Mouse (Mus musculus) forebrain, embryonic 15.5 days (tissue): Measurements from ENCODE around the gene Tas2r114. TPM values are rescaled to one million over a fixed set of nuclear protein-coding genes. Genes with fewer than 3 reads are reported as not detected.

Experiments used
- ATAC-seq: fragments of 200-750 bp; cut with Nextera tagmentation; replicated peaks from 2 replicates; pipeline ENCODE4 v1.8.0; 2017; ENCODE audit warnings: mild to moderate bottlenecking, moderate TSS enrichment, moderate library complexity
- H3K27ac ChIP-seq: fragments of 300-500 bp; sonication (generic); replicated peaks from 2 replicates; pipeline ENCODE4 v1.5.1; 2015; ENCODE audit warnings: mild to moderate bottlenecking, inconsistent platforms
- H3K27me3 ChIP-seq: fragments of 300-500 bp; sonication (generic); 2 replicates; pipeline ENCODE4 v1.6.1; 2015; ENCODE audit warnings: inconsistent platforms
- H3K36me3 ChIP-seq: fragments of 300-500 bp; sonication (generic); 2 replicates; pipeline ENCODE4 v1.6.1; 2015; ENCODE audit warnings: mild to moderate bottlenecking, inconsistent platforms
- H3K4me1 ChIP-seq: fragments of 300-500 bp; sonication (generic); 2 replicates; pipeline ENCODE4 v1.6.1; 2015; ENCODE audit warnings: inconsistent platforms
- H3K4me2 ChIP-seq: fragments of 300-500 bp; sonication (generic); replicated peaks from 2 replicates; pipeline ENCODE4 v1.6.1; 2015; ENCODE audit warnings: mild to moderate bottlenecking, inconsistent platforms
- H3K4me3 ChIP-seq: fragments of 300-500 bp; sonication (generic); 2 replicates; pipeline ENCODE4 v1.5.1; 2015; ENCODE audit warnings: mild to moderate bottlenecking, inconsistent platforms
- H3K9ac ChIP-seq: fragments of 300-500 bp; sonication (generic); replicated peaks from 2 replicates; pipeline ENCODE4 v1.6.1; 2015; ENCODE audit warnings: mild to moderate bottlenecking, inconsistent platforms
- H3K9me3 ChIP-seq: fragments of 300-500 bp; sonication (generic); 2 replicates; pipeline ENCODE4 v1.6.1; 2016; ENCODE audit warnings: inconsistent platforms
- WGBS: fragments of 180-500 bp; shearing (Covaris S2); methylation state at CpG from one replicate; pipeline ENCODE4 v1.1.7; 2015; ENCODE audit warnings: mixed read lengths; 5-methylcytosine and 5-hydroxymethylcytosine counted together
- polyA plus RNA-seq: library from polyadenylated mRNA; unstranded; fragments of >200 nt; fragmentation: Nextera tagmentation; extraction: Ambion mirVana; gene quantifications from 2 replicates; pipeline ENCODE4 v1.2.1, GENCODE M21; 2015

Gene Tas2r114
- polyA plus RNA-seq = not detected in 2 replicates

- no peaks in the 10 kb centered on the region for H3K4me1 ChIP-seq
- H3K36me3 ChIP-seq = no peaks in the 10 kb centered on the region
- no peaks in the 10 kb centered on the region for H3K27me3 ChIP-seq
- no peak within 1 kb of the TSS for H3K4me2 ChIP-seq
- H3K4me3 ChIP-seq = no peak within 1 kb of the TSS
- peaks cover 12% of the 10 kb centered on the region for H3K9me3 ChIP-seq
- no peak within 1 kb of the TSS for H3K9ac ChIP-seq
- ATAC-seq = no peak
- no peak within 1 kb of the TSS for H3K27ac ChIP-seq
Measured at GRCm38 (mm10) chr6:131689963-131690362, at the start of gene Tas2r114. Gene Tas2r114, minus strand, starts transcription at chr6:131690063.

DNA sequence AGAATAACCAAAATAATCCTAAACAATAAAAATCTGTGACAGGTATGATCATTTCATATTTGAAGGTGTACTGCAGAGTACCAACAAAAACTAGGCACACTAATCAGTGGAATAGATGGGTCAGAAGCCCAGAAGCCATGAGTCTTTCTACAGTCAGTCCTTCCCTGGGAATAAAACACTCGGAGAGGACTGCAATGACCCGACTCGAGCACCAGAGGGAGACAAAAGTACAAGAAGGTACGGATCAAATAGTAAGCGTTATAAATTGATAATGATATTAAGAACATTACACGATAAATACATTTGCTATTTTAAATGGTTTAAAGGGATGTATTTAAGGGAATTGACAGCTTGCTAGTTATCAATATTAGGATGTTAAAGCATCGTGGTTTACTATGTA, 22.9 kb upstream of the Tas2r114 start:
- H3K4me1 ChIP-seq = no peaks in the 10 kb centered on the region
- peaks cover 11% of the 10 kb centered on the region; the same call in 1 of the 2 replicates for H3K9me3 ChIP-seq
- WGBS = 50% methylated on average over 7 of the region's 7 CpGs
- no peak overlapping the region for H3K27ac ChIP-seq
- no peak overlapping the region for H3K4me3 ChIP-seq
- no peak overlapping the region for H3K4me2 ChIP-seq
- H3K27me3 ChIP-seq = no peaks in the 10 kb centered on the region
- no peak for ATAC-seq
- H3K9ac ChIP-seq = no peak overlapping the region
- no peaks in the 10 kb centered on the region for H3K36me3 ChIP-seq

- no peak within 1 kb of the TSS for H3K4me2 ChIP-seq
- WGBS = 77% methylated on average over 1 of the region's 1 CpGs
- H3K27me3 ChIP-seq = no peaks in the 10 kb centered on the region
- H3K4me3 ChIP-seq = no peak within 1 kb of the TSS
- H3K9ac ChIP-seq = no peak within 1 kb of the TSS
- no peak within 1 kb of the TSS for H3K27ac ChIP-seq
- H3K9me3 ChIP-seq = peaks cover 8% of the 10 kb centered on the region; the same call in 1 of the 2 replicates
- H3K36me3 ChIP-seq = no peaks in the 10 kb centered on the region
- no peak for ATAC-seq
- no peaks in the 10 kb centered on the region for H3K4me1 ChIP-seq
Measured at GRCm38 (mm10) chr6:131687395-131687794, 2.5 kb downstream of the Tas2r114 start, which contains the start of gene Tas2r105. Gene Tas2r105, minus strand, starts transcription at chr6:131687495.

GRCm38 (mm10) chr6:131685644-131686043, 4.2 kb downstream of the Tas2r114 start, which contains the start of gene Tas2r104:
Gene Tas2r104, minus strand, starts transcription at chr6:131685744.
- Histone ChIP-seq H3K9ac (no peak within 1 kb of the TSS), H3K4me2 (no peak within 1 kb of the TSS), H3K27me3 (no peaks in the 10 kb centered on the region), H3K36me3 (no peaks in the 10 kb centered on the region), H3K9me3 (peaks cover 5% of the 10 kb centered on the region; the same call in 1 of the 2 replicates), H3K4me3 (no peak within 1 kb of the TSS), H3K4me1 (no peaks in the 10 kb centered on the region), H3K27ac (no peak within 1 kb of the TSS)
- ATAC-seq = no peak
- 89% methylated on average over 1 of the region's 1 CpGs for WGBS

- H3K4me2 ChIP-seq = no peak within 1 kb of the TSS
- H3K4me1 ChIP-seq = no peaks in the 10 kb centered on the region
- H3K27me3 ChIP-seq = no peaks in the 10 kb centered on the region
- H3K27ac ChIP-seq = no peak within 1 kb of the TSS
- ATAC-seq = no peak
- no peak within 1 kb of the TSS for H3K9ac ChIP-seq
- H3K4me3 ChIP-seq = no peak within 1 kb of the TSS
- WGBS = 73% methylated on average over 3 of the region's 3 CpGs
- H3K36me3 ChIP-seq = no peaks in the 10 kb centered on the region
- peaks cover 13% of the 10 kb centered on the region; the same call in 1 of the 2 replicates for H3K9me3 ChIP-seq
Measured at GRCm38 (mm10) chr6:131678786-131679185, 11.1 kb downstream of the Tas2r114 start, which contains the start of gene Tas2r106. Gene Tas2r106, minus strand, starts transcription at chr6:131678886.

- H3K27ac ChIP-seq = no peak within 1 kb of the TSS
- no peaks in the 10 kb centered on the region for H3K36me3 ChIP-seq
- H3K4me1 ChIP-seq = no peaks in the 10 kb centered on the region
- H3K9ac ChIP-seq = no peak within 1 kb of the TSS
- no peaks in the 10 kb centered on the region for H3K27me3 ChIP-seq
- peaks cover 22% of the 10 kb centered on the region for H3K9me3 ChIP-seq
- no peak within 1 kb of the TSS for H3K4me3 ChIP-seq
- no peak within 1 kb of the TSS for H3K4me2 ChIP-seq
- no peak for ATAC-seq
Measured at GRCm38 (mm10) chr6:131660049-131660448, 29.8 kb downstream of the Tas2r114 start, which contains the start of gene Tas2r107. Gene Tas2r107, minus strand, starts transcription at chr6:131660149.

Other genes with a start within 250 kb of the Tas2r114 start
- not detected in 2 replicates for gene 5430401F13Rik, start 203.7 kb downstream of the Tas2r114 start, polyA plus RNA-seq
- not detected in 2 replicates for gene Gm6619, start 203.7 kb downstream of the Tas2r114 start, polyA plus RNA-seq
- gene Tas2r130, start 59.2 kb downstream of the Tas2r114 start, polyA plus RNA-seq = not detected in 2 replicates
- gene Tas2r107, start 29.9 kb downstream of the Tas2r114 start, polyA plus RNA-seq = not detected in 2 replicates
- not detected in 2 replicates for gene Tas2r106, start 11.2 kb downstream of the Tas2r114 start, polyA plus RNA-seq
- not detected in 2 replicates for gene Tas2r104, start 4.3 kb downstream of the Tas2r114 start, polyA plus RNA-seq
- not detected in 2 replicates for gene Tas2r105, start 2.6 kb downstream of the Tas2r114 start, polyA plus RNA-seq